Mouse (Mus musculus): ENCODE results near the gene Anks1b. TPM values are rescaled to one million over a fixed set of nuclear protein-coding genes. Genes with fewer than 3 reads are reported as not detected.

Anks1b gene
- polyA plus RNA-seq, 1 experiment from 2014 or later: 46.0 TPM

GRCm38 (mm10) chr10:90728401-90729358, 855.4 kb downstream of the Anks1b start:
- peaks cover 20% of the 10 kb centered on the region for H3K4me1 ChIP-seq (replicated peaks)
- 0 out of 2 replicates have a peak, but pooled peaks cover 4% of the 10 kb centered on the region for H3K27me3 ChIP-seq
- peak overlapping the region; percentile 55 for H3K4me2 ChIP-seq (replicated peaks)
- peak; percentile 82 for ATAC-seq
- no peaks in the 10 kb centered on the region for H3K9me3 ChIP-seq
- H3K36me3 ChIP-seq: no peaks in the 10 kb centered on the region
- H3K4me3 ChIP-seq (replicated peaks): peak overlapping the region; percentile 18
- 33% methylated on average over 22 of the region's 22 CpGs for WGBS
- peak overlapping the region; percentile 46; the same call in 1 of the 2 replicates for H3K9ac ChIP-seq (replicated peaks)
- peak overlapping the region; percentile 39; the same call in 1 of the 2 replicates for H3K27ac ChIP-seq

- WGBS: 41% methylated on average over 10 of the region's 10 CpGs
- Histone ChIP-seq H3K36me3 (no peaks in the 10 kb centered on the region), H3K4me2 (replicated peaks) (peak overlapping the region; percentile 55), H3K9me3 (no peaks in the 10 kb centered on the region), H3K4me1 (replicated peaks) (peaks cover 16% of the 10 kb centered on the region), H3K4me3 (replicated peaks) (no peak overlapping the region), H3K27me3 (0 out of 2 replicates have a peak, but pooled peaks cover 4% of the 10 kb centered on the region), H3K9ac (replicated peaks) (no peak overlapping the region), H3K27ac (no peak overlapping the region)
- no peak for ATAC-seq
These were observed 856.2 kb downstream of the Anks1b start for GRCm38 (mm10) chr10:90729527-90729926.

- Histone ChIP-seq H3K27ac (no peak overlapping the region), H3K36me3 (no peaks in the 10 kb centered on the region), H3K27me3 (0 out of 2 replicates have a peak, but pooled peaks cover 4% of the 10 kb centered on the region), H3K9me3 (no peaks in the 10 kb centered on the region), H3K4me1 (replicated peaks) (peaks cover 16% of the 10 kb centered on the region), H3K4me2 (replicated peaks) (no peak overlapping the region), H3K9ac (replicated peaks) (no peak overlapping the region), H3K4me3 (replicated peaks) (no peak overlapping the region)
- ATAC-seq: no peak
- 71% methylated on average over 4 of the region's 4 CpGs for WGBS
These were observed 859.5 kb downstream of the Anks1b start for GRCm38 (mm10) chr10:90732823-90733222.

GRCm38 (mm10) chr10:90733632-90734031, 860.3 kb downstream of the Anks1b start:
- Histone ChIP-seq H3K4me2 (replicated peaks) (no peak overlapping the region), H3K9ac (replicated peaks) (no peak overlapping the region), H3K4me1 (replicated peaks) (peaks cover 9% of the 10 kb centered on the region), H3K36me3 (no peaks in the 10 kb centered on the region), H3K27me3 (no peaks in the 10 kb centered on the region), H3K27ac (no peak overlapping the region), H3K4me3 (replicated peaks) (no peak overlapping the region), H3K9me3 (no peaks in the 10 kb centered on the region)
- 29% methylated on average over 5 of the region's 5 CpGs for WGBS
- ATAC-seq: 0 out of 2 replicates have a peak, but pooled peaks have one; percentile 32

- H3K9ac ChIP-seq (replicated peaks): no peak overlapping the region
- 80% methylated on average over 2 of the region's 2 CpGs for WGBS
- ATAC-seq: no peak
These were observed 865.2 kb downstream of the Anks1b start for GRCm38 (mm10) chr10:90738475-90738874.

GRCm38 (mm10) chr10:90740956-90741355, 867.6 kb downstream of the Anks1b start:
- H3K27ac ChIP-seq: no peak overlapping the region
- ATAC-seq: no peak
- 89% methylated on average over 5 of the region's 5 CpGs for WGBS

More at GRCm38 (mm10) chr10:90738475-90738874, 865.2 kb downstream of the Anks1b start:
- Histone ChIP-seq H3K4me2 (replicated peaks) (no peak overlapping the region), H3K9me3 (no peaks in the 10 kb centered on the region), H3K27me3 (no peaks in the 10 kb centered on the region), H3K4me3 (replicated peaks) (no peak overlapping the region), H3K36me3 (no peaks in the 10 kb centered on the region), H3K4me1 (replicated peaks) (no peaks in the 10 kb centered on the region), H3K27ac (no peak overlapping the region)

GRCm38 (mm10) chr10:90751889-90752288, 878.6 kb downstream of the Anks1b start:
- Histone ChIP-seq H3K4me2 (replicated peaks) (no peak overlapping the region), H3K27ac (peak overlapping the region; percentile 62), H3K9ac (replicated peaks) (no peak overlapping the region), H3K4me3 (replicated peaks) (no peak overlapping the region), H3K4me1 (replicated peaks) (peaks cover 17% of the 10 kb centered on the region; the same call in 1 of the 2 replicates), H3K9me3 (no peaks in the 10 kb centered on the region), H3K36me3 (no peaks in the 10 kb centered on the region), H3K27me3 (no peaks in the 10 kb centered on the region)
- WGBS: 61% methylated on average over 5 of the region's 5 CpGs
- peak; percentile 82; the same call in 1 of the 2 replicates for ATAC-seq

More at GRCm38 (mm10) chr10:90740956-90741355, 867.6 kb downstream of the Anks1b start:
- Histone ChIP-seq H3K9me3 (no peaks in the 10 kb centered on the region), H3K4me2 (replicated peaks) (no peak overlapping the region), H3K36me3 (no peaks in the 10 kb centered on the region), H3K27me3 (no peaks in the 10 kb centered on the region), H3K4me3 (replicated peaks) (no peak overlapping the region), H3K4me1 (replicated peaks) (no peaks in the 10 kb centered on the region), H3K9ac (replicated peaks) (no peak overlapping the region)

- no peak for ATAC-seq
- Histone ChIP-seq H3K4me1 (replicated peaks) (peaks cover 17% of the 10 kb centered on the region; the same call in 1 of the 2 replicates), H3K27me3 (no peaks in the 10 kb centered on the region), H3K4me2 (replicated peaks) (no peak overlapping the region), H3K36me3 (no peaks in the 10 kb centered on the region), H3K4me3 (replicated peaks) (no peak overlapping the region), H3K9ac (replicated peaks) (no peak overlapping the region), H3K27ac (no peak overlapping the region), H3K9me3 (no peaks in the 10 kb centered on the region)
- WGBS: 84% methylated on average over 9 of the region's 9 CpGs
These were observed 879.8 kb downstream of the Anks1b start for GRCm38 (mm10) chr10:90753106-90753505.

GRCm38 (mm10) chr10:90757773-90758172, 884.5 kb downstream of the Anks1b start:
- H3K4me2 ChIP-seq (replicated peaks): no peak overlapping the region
- 90% methylated on average over 4 of the region's 4 CpGs for WGBS
- H3K9me3 ChIP-seq: no peaks in the 10 kb centered on the region
- no peaks in the 10 kb centered on the region for H3K36me3 ChIP-seq
- H3K27ac ChIP-seq: no peak overlapping the region
- no peak overlapping the region for H3K9ac ChIP-seq (replicated peaks)
- no peaks in the 10 kb centered on the region for H3K27me3 ChIP-seq
- peaks cover 11% of the 10 kb centered on the region; the same call in 1 of the 2 replicates for H3K4me1 ChIP-seq (replicated peaks)
- H3K4me3 ChIP-seq (replicated peaks): no peak overlapping the region
- no peak for ATAC-seq

GRCm38 (mm10) chr10:90759929-90760328, 886.6 kb downstream of the Anks1b start:
- Histone ChIP-seq H3K27ac (no peak overlapping the region), H3K27me3 (no peaks in the 10 kb centered on the region), H3K9me3 (no peaks in the 10 kb centered on the region), H3K4me3 (replicated peaks) (no peak overlapping the region), H3K9ac (replicated peaks) (no peak overlapping the region), H3K4me2 (replicated peaks) (no peak overlapping the region), H3K36me3 (no peaks in the 10 kb centered on the region), H3K4me1 (replicated peaks) (peaks cover 10% of the 10 kb centered on the region; the same call in 1 of the 2 replicates)
- no peak for ATAC-seq
- 88% methylated on average over 5 of the region's 5 CpGs for WGBS

- Histone ChIP-seq H3K9me3 (no peaks in the 10 kb centered on the region), H3K4me3 (replicated peaks) (no peak overlapping the region), H3K4me1 (replicated peaks) (peaks cover 14% of the 10 kb centered on the region), H3K36me3 (no peaks in the 10 kb centered on the region), H3K4me2 (replicated peaks) (no peak overlapping the region), H3K27me3 (no peaks in the 10 kb centered on the region), H3K9ac (replicated peaks) (no peak overlapping the region), H3K27ac (no peak overlapping the region)
- no peak for ATAC-seq
- WGBS: 75% methylated on average over 3 of the region's 3 CpGs
These were observed 893.0 kb downstream of the Anks1b start for GRCm38 (mm10) chr10:90766261-90766660.

GRCm38 (mm10) chr10:90770403-90770955, 897.2 kb downstream of the Anks1b start:
- H3K9ac ChIP-seq (replicated peaks): no peak overlapping the region
- H3K4me2 ChIP-seq (replicated peaks): no peak overlapping the region
- H3K4me1 ChIP-seq (replicated peaks): peaks cover 23% of the 10 kb centered on the region
- H3K9me3 ChIP-seq: no peaks in the 10 kb centered on the region
- no peaks in the 10 kb centered on the region for H3K36me3 ChIP-seq
- H3K27me3 ChIP-seq: no peaks in the 10 kb centered on the region
- WGBS: 27% methylated on average over 11 of the region's 11 CpGs
- H3K27ac ChIP-seq: 0 out of 2 replicates have a peak overlapping the region, but pooled peaks have one; percentile 16
- ATAC-seq: no peak
- no peak overlapping the region for H3K4me3 ChIP-seq (replicated peaks)
